Mouse (Mus musculus): ENCODE measurements around the gene Nrcam. TPM values are rescaled to one million over a fixed set of nuclear protein-coding genes. Genes with fewer than 3 reads are reported as not detected.

Gene Nrcam
- total and polyA plus RNA-seq, 3 experiments = 0.16 to 0.23 (median 0.20) TPM

- intact Hi-C loops (cut with DNase I) = no loop called here
These were observed 27.9 kb upstream of the Nrcam start for GRCm38 (mm10) chr12:44300793-44301192.

GRCm38 (mm10) chr12:44304012-44304411 is 24.7 kb upstream of the Nrcam start:
- intact Hi-C loops (cut with DNase I) = no loop called here
- no peak overlapping the region for H3K9ac ChIP-seq (ENCODE audit: low read depth, low read length)
- no peak for TF ChIP-seq CTCF (IDR thresholded peaks at IDR 0.05)
- no peak overlapping the region for H3K4me3 ChIP-seq
- peaks cover 7% of the 10 kb centered on the region for H3K36me3 ChIP-seq (ENCODE audit: control insufficient read depth, insufficient read depth, low read length)
- H3K4me1 ChIP-seq (ENCODE audit: control insufficient read depth, insufficient read depth, low read length) = no peaks in the 10 kb centered on the region
- no peaks in the 10 kb centered on the region for H3K79me2 ChIP-seq (replicated peaks; ENCODE audit: control insufficient read depth, insufficient read depth, low read length)
- no peak overlapping the region for H3K27ac ChIP-seq
- H3K27me3 ChIP-seq (ENCODE audit: control insufficient read depth, insufficient read depth, low read length) = no peaks in the 10 kb centered on the region
- DNase-seq = no peak
- 100% methylated on average over 1 of the region's 1 CpGs for WGBS

More at GRCm38 (mm10) chr12:44300793-44301192, 27.9 kb upstream of the Nrcam start:
- H3K9ac ChIP-seq (ENCODE audit: low read depth, low read length) = no peak overlapping the region
- no peak for DNase-seq
- H3K27ac ChIP-seq = no peak overlapping the region
- no peaks in the 10 kb centered on the region for H3K79me2 ChIP-seq (replicated peaks; ENCODE audit: control insufficient read depth, insufficient read depth, low read length)
- TF ChIP-seq POLR2A (IDR thresholded peaks at IDR 0.05; ENCODE audit: insufficient read depth, low read depth, low read length) = no peak
- no peak for TF ChIP-seq EP300 (IDR thresholded peaks at IDR 0.05; ENCODE audit: insufficient read depth, low read depth, low read length)
- no peak for TF ChIP-seq CTCF (IDR thresholded peaks at IDR 0.05)
- H3K36me3 ChIP-seq (ENCODE audit: control insufficient read depth, insufficient read depth, low read length) = peaks cover 3% of the 10 kb centered on the region
- no peak overlapping the region for H3K4me3 ChIP-seq
- H3K27me3 ChIP-seq (ENCODE audit: control insufficient read depth, insufficient read depth, low read length) = no peaks in the 10 kb centered on the region
- no peaks in the 10 kb centered on the region for H3K4me1 ChIP-seq (ENCODE audit: control insufficient read depth, insufficient read depth, low read length)

DNA sequence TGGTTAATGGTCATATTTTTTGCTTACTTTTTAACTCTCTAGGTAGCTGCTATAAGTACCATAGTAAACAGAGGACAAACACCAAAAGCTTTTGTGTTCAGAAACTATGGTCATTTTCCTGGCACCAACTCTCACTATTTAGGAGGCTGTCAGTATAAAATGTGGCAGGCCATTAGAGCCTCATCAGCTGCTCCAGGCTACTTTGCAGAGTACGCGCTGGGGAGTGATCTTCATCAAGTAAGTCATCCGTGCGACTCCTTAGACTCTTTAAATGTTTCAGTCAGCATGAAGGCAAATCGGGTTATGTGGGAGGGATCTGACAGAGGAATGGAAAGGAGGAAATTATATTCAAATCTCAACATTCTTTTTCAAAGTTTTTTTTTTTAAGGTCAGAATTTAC is 23.8 kb upstream of the Nrcam start:
- no peak overlapping the region for H3K4me3 ChIP-seq
- no peak for DNase-seq
- intact Hi-C loops (cut with DNase I) = no loop called here
- H3K27ac ChIP-seq = no peak overlapping the region
- no peaks in the 10 kb centered on the region for H3K27me3 ChIP-seq (ENCODE audit: control insufficient read depth, insufficient read depth, low read length)
- WGBS = 90% methylated on average over 5 of the region's 5 CpGs
- H3K9ac ChIP-seq (ENCODE audit: low read depth, low read length) = no peak overlapping the region
- no peak for TF ChIP-seq EP300 (IDR thresholded peaks at IDR 0.05; ENCODE audit: insufficient read depth, low read depth, low read length)
- TF ChIP-seq POLR2A (IDR thresholded peaks at IDR 0.05; ENCODE audit: insufficient read depth, low read depth, low read length) = no peak
- TF ChIP-seq CTCF (IDR thresholded peaks at IDR 0.05) = no peak
- no peaks in the 10 kb centered on the region for H3K4me1 ChIP-seq (ENCODE audit: control insufficient read depth, insufficient read depth, low read length)
- peaks cover 7% of the 10 kb centered on the region for H3K36me3 ChIP-seq (ENCODE audit: control insufficient read depth, insufficient read depth, low read length)
- H3K79me2 ChIP-seq (replicated peaks; ENCODE audit: control insufficient read depth, insufficient read depth, low read length) = no peaks in the 10 kb centered on the region

GRCm38 (mm10) chr12:44308221-44308620 is 20.5 kb upstream of the Nrcam start:
- 90% methylated on average over 3 of the region's 3 CpGs for WGBS
- intact Hi-C loops (cut with DNase I) = no loop called here
- peaks cover 4% of the 10 kb centered on the region for H3K36me3 ChIP-seq (ENCODE audit: control insufficient read depth, insufficient read depth, low read length)
- no peaks in the 10 kb centered on the region for H3K79me2 ChIP-seq (replicated peaks; ENCODE audit: control insufficient read depth, insufficient read depth, low read length)
- no peaks in the 10 kb centered on the region for H3K27me3 ChIP-seq (ENCODE audit: control insufficient read depth, insufficient read depth, low read length)
- TF ChIP-seq EP300 (IDR thresholded peaks at IDR 0.05; ENCODE audit: insufficient read depth, low read depth, low read length) = no peak
- no peak for TF ChIP-seq POLR2A (IDR thresholded peaks at IDR 0.05; ENCODE audit: insufficient read depth, low read depth, low read length)
- no peak for TF ChIP-seq CTCF (IDR thresholded peaks at IDR 0.05)
- no peak overlapping the region for H3K9ac ChIP-seq (ENCODE audit: low read depth, low read length)
- DNase-seq = no peak
- no peak overlapping the region for H3K27ac ChIP-seq
- no peak overlapping the region for H3K4me3 ChIP-seq
- H3K4me1 ChIP-seq (ENCODE audit: control insufficient read depth, insufficient read depth, low read length) = no peaks in the 10 kb centered on the region

DNA sequence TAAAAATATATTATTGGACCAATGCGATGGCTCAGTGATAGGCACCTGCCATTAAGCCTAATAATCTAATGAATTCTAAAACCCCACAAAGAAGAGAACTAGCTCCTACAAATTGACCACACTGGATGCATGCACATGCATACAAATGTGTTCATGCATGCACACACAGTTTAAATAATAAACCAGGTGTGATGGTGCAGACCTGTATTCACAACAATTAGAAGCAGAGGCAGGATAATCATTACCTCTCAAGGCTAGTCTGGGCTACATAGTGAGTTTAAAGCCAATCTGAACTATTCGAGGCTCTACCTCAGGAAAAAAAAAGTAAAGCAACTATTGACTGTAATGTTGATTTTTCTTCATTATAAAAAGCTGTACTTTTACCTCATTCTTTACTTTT is 13.5 kb upstream of the Nrcam start:
- intact Hi-C loops (cut with DNase I) = no loop called here
- Histone ChIP-seq H3K27ac (no peak overlapping the region), H3K4me3 (no peak overlapping the region), H3K27me3 (ENCODE audit: control insufficient read depth, insufficient read depth, low read length) (no peaks in the 10 kb centered on the region), H3K4me1 (ENCODE audit: control insufficient read depth, insufficient read depth, low read length) (no peaks in the 10 kb centered on the region), H3K36me3 (ENCODE audit: control insufficient read depth, insufficient read depth, low read length) (no peaks in the 10 kb centered on the region; the same call in 1 of the 2 replicates), H3K79me2 (replicated peaks; ENCODE audit: control insufficient read depth, insufficient read depth, low read length) (no peaks in the 10 kb centered on the region), H3K9ac (ENCODE audit: low read depth, low read length) (no peak overlapping the region)
- WGBS = 89% methylated on average over 2 of the region's 2 CpGs
- DNase-seq = no peak
- TF ChIP-seq CTCF (IDR thresholded peaks at IDR 0.05) = no peak
- no peak for TF ChIP-seq POLR2A (IDR thresholded peaks at IDR 0.05; ENCODE audit: insufficient read depth, low read depth, low read length)
- no peak for TF ChIP-seq EP300 (IDR thresholded peaks at IDR 0.05; ENCODE audit: insufficient read depth, low read depth, low read length)

- intact Hi-C loops (cut with DNase I) = no loop called here
- Histone ChIP-seq H3K36me3 (ENCODE audit: control insufficient read depth, insufficient read depth, low read length) (no peaks in the 10 kb centered on the region), H3K27me3 (ENCODE audit: control insufficient read depth, insufficient read depth, low read length) (no peaks in the 10 kb centered on the region), H3K4me1 (ENCODE audit: control insufficient read depth, insufficient read depth, low read length) (no peaks in the 10 kb centered on the region), H3K79me2 (replicated peaks; ENCODE audit: control insufficient read depth, insufficient read depth, low read length) (no peaks in the 10 kb centered on the region), H3K27ac (no peak overlapping the region), H3K4me3 (no peak overlapping the region), H3K9ac (ENCODE audit: low read depth, low read length) (no peak overlapping the region)
- TF ChIP-seq CTCF (IDR thresholded peaks at IDR 0.05) (no peak), EP300 (IDR thresholded peaks at IDR 0.05; ENCODE audit: insufficient read depth, low read depth, low read length) (no peak), POLR2A (IDR thresholded peaks at IDR 0.05; ENCODE audit: insufficient read depth, low read depth, low read length) (no peak)
- DNase-seq = no peak
These were observed 3.6 kb upstream of the Nrcam start for GRCm38 (mm10) chr12:44325091-44325490.
